Mouse (Mus musculus): ENCODE measurements around the gene Pfdn5. TPM values are rescaled to one million over a fixed set of nuclear protein-coding genes. Genes with fewer than 3 reads are reported as not detected.

Pfdn5 gene
- polyA plus RNA-seq, 1 experiment from 2014 or later = 433 TPM

DNA sequence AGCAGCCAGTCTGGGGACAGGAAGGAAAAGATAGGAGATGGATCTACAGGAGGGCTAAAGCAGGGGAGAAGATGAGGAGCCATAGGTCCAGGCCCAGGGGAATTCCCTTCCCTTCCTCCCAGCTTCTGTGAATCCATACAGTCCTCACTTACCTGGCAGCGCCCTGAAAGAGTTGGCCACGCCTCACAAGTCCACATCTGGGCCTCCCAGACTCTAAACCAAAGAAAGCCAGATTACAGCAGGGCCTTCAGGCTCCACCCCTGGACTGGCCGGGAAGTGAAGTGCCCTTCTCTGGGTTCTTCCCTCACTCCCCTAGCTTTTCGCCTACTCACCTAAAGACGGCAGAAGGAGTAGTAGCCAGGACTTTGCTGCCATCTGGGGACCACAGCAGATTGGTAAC is 13.7 kb downstream of the Pfdn5 start:
- Histone ChIP-seq H3K27ac (no peak overlapping the region), H3K4me2 (replicated peaks) (no peak overlapping the region), H3K9ac (no peak overlapping the region), H3K4me1 (no peaks in the 10 kb centered on the region), H3K27me3 (no peaks in the 10 kb centered on the region), H3K9me3 (no peaks in the 10 kb centered on the region), H3K36me3 (peaks cover 63% of the 10 kb centered on the region), H3K4me3 (no peak overlapping the region)
- 76% methylated on average over 5 of the region's 5 CpGs for WGBS
- no peak for ATAC-seq (ENCODE audit: insufficient number of reproducible peaks, insufficient read depth, low FRiP score, low TSS enrichment)

DNA sequence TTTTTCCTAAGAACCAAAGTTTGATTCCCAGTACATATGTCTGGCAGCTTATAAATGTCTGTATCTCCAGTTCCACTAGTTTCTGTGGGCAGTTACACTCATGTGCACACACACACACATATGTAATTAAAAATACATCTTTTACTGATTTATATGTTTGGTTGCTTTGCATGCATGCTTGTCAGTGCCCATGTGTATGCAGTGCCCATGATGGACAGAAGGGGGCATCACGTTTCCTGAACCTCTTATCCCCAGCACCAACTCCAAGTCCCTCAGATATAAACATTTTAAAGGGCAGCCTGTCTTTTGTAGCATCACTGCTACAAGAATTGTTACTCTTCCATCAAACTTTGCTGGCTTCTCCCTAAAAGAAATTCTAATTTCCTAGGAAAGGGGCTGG is 15.7 kb downstream of the Pfdn5 start:
- Histone ChIP-seq H3K4me3 (no peak overlapping the region), H3K4me1 (no peaks in the 10 kb centered on the region), H3K9ac (no peak overlapping the region), H3K27ac (no peak overlapping the region), H3K4me2 (replicated peaks) (no peak overlapping the region), H3K9me3 (no peaks in the 10 kb centered on the region), H3K27me3 (no peaks in the 10 kb centered on the region), H3K36me3 (peaks cover 63% of the 10 kb centered on the region)
- 8% methylated on average over 1 of the region's 1 CpGs for WGBS
- no peak for ATAC-seq (ENCODE audit: insufficient number of reproducible peaks, insufficient read depth, low FRiP score, low TSS enrichment)

DNA sequence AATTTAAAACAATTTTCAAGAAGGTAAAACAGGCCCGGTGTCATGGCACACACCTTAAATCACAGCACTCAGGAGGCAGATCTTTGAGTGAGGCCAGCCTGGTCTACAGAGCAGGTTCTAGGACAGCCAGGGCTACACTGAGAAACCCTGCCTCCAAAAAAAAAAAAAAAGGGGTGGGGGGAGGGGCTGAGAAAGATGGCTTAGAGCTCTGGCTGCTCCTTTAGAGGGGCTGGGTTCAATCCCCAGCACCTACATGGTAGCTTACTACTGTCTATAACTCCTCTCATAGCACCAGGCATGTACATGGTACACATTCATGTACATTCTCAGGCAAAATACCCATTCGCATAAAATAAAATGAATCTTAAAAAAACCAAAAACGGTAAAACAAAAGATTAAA is 18.6 kb downstream of the Pfdn5 start:
- H3K27me3 ChIP-seq = no peaks in the 10 kb centered on the region
- H3K36me3 ChIP-seq = peaks cover 40% of the 10 kb centered on the region
- H3K4me1 ChIP-seq = no peaks in the 10 kb centered on the region
- H3K27ac ChIP-seq = no peak overlapping the region
- no peak overlapping the region for H3K9ac ChIP-seq
- 93% methylated on average over 3 of the region's 3 CpGs for WGBS
- H3K4me3 ChIP-seq = no peak overlapping the region
- ATAC-seq (ENCODE audit: insufficient number of reproducible peaks, insufficient read depth, low FRiP score, low TSS enrichment) = no peak
- no peak overlapping the region for H3K4me2 ChIP-seq (replicated peaks)
- no peaks in the 10 kb centered on the region for H3K9me3 ChIP-seq

DNA sequence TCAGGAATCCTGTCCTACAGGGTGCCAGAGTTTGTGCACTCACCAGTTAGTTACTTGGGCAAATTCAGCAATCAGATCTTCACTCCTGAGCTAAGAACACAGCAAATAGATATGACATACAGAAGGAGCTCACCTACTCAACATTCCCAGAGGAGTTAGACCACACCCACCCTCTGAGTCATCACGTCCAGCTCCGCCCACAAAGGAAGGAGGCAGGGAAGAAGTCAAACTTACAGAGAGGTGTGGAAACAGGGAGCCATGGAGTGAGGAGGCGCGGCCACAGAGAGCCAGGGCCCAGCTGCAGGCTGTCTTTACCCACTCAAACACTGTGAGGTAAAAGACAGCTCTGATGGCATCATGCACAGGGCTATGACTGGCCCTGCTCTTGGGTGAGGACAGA is 20.5 kb downstream of the Pfdn5 start:
- 75% methylated on average over 4 of the region's 4 CpGs for WGBS
- ATAC-seq (ENCODE audit: insufficient number of reproducible peaks, insufficient read depth, low FRiP score, low TSS enrichment) = no peak
- H3K36me3 ChIP-seq = peaks cover 29% of the 10 kb centered on the region
- H3K27ac ChIP-seq = no peak overlapping the region
- H3K9ac ChIP-seq = no peak overlapping the region
- H3K4me3 ChIP-seq = no peak overlapping the region
- peaks cover 9% of the 10 kb centered on the region for H3K4me1 ChIP-seq
- no peaks in the 10 kb centered on the region for H3K9me3 ChIP-seq
- no peaks in the 10 kb centered on the region for H3K27me3 ChIP-seq
- H3K4me2 ChIP-seq (replicated peaks) = no peak overlapping the region

DNA sequence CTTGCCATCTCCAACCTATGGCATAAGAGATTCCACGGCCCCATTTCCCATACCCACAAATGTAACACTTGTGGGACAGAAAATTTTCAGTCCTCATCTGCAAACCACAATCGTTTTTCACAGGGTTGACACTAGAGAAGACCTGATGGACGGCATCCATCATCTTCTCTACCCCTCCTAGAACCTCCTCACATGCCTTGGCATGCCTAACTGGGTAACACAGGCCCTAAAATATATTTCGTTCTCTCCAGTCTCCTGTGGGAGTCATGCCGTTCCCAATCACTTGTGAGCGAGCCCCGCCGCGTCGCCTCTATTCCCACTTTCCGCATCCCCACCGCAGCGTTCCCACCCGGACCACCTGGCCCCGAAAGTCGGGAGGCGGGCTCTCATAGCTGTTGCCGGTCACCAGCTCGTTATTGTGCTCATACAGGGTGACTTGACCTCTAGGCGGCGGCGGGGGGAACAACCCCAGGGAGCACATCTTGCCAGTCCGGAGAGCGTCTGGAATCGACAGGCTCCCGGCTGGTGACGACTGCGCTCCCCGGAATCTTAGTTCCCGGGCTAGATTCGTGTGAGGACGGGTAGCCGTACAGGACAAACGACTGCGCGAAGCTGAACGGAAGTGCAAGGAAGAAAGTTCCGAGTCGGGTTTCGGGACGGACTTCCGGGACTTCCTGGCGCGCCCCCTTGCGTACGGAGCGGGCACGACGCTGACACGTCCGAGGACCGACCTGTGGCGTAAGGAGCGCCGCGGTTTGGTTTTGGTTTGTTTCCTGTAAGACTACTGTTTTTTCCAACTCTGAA is 24.4 kb downstream of the Pfdn5 start, which contains the start of gene Aaas:
TSS of gene Aaas (minus strand) at position 634 of the 804 bp plus-strand sequence.
- Histone ChIP-seq H3K9ac (peak within 1 kb of the TSS; percentile 76), H3K27me3 (no peaks in the 10 kb centered on the region), H3K36me3 (peaks cover 18% of the 10 kb centered on the region), H3K4me2 (replicated peaks) (peak within 1 kb of the TSS; percentile 76), H3K27ac (peak within 1 kb of the TSS; percentile 71), H3K9me3 (no peaks in the 10 kb centered on the region), H3K4me1 (peaks cover 9% of the 10 kb centered on the region), H3K4me3 (peak within 1 kb of the TSS; percentile 71)
- ATAC-seq (ENCODE audit: insufficient number of reproducible peaks, insufficient read depth, low FRiP score, low TSS enrichment) = peak; percentile 82
- under 1% methylated on average over 56 of the region's 56 CpGs for WGBS

DNA sequence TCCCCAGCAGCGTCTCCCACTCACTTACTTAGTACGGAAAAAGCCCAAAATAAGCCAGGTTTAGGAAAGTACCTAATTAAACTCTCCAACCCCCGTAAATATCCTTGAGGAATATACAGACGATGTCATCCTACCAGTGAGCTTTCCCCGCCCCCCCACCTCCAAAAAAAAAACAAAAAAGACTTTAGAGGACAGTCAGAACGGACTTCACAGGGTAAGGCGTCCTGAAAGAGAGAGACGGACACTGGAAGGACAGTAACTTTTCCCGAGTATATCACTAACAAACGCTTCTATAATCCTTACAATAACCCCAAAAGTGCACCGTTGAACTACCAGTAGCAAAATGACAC is 25.0 kb downstream of the Pfdn5 start:
- ATAC-seq (ENCODE audit: insufficient number of reproducible peaks, insufficient read depth, low FRiP score, low TSS enrichment) = no peak
- WGBS = 10% methylated on average over 11 of the region's 11 CpGs

DNA sequence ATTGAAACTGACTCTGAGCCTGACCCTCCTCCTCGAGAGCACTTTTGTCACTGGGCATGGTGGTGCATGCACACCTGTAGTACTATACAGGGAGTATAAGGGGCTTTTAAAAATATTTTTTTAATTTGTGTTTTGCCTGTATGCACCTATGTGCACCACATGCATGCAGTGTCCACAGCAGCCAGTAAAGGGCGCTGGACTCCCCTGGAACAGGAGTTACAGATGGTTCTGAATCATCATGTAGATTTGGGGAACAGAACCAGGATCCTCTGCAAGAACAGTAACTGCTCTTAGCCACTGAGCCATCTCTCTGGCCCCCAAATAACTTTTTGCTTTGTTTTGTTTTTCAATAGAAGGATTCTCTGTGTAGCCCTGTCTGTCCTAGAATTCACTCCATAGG is 26.3 kb downstream of the Pfdn5 start:
- Histone ChIP-seq H3K4me2 (replicated peaks) (no peak overlapping the region), H3K9me3 (no peaks in the 10 kb centered on the region), H3K27me3 (no peaks in the 10 kb centered on the region), H3K27ac (no peak overlapping the region), H3K4me1 (peaks cover 14% of the 10 kb centered on the region), H3K36me3 (no peaks in the 10 kb centered on the region), H3K9ac (no peak overlapping the region), H3K4me3 (no peak overlapping the region)
- WGBS = 58% methylated on average over 2 of the region's 2 CpGs
- ATAC-seq (ENCODE audit: insufficient number of reproducible peaks, insufficient read depth, low FRiP score, low TSS enrichment) = no peak

More for the DNA sequence above, 25.0 kb downstream of the Pfdn5 start:
- peak overlapping the region; percentile 71 for H3K4me3 ChIP-seq
- peak overlapping the region; percentile 47 for H3K4me2 ChIP-seq (replicated peaks)
- H3K9me3 ChIP-seq = no peaks in the 10 kb centered on the region
- peak overlapping the region; percentile 30; the same call in 1 of the 2 replicates for H3K9ac ChIP-seq
- H3K27me3 ChIP-seq = no peaks in the 10 kb centered on the region
- H3K4me1 ChIP-seq = peaks cover 10% of the 10 kb centered on the region
- peak overlapping the region; percentile 30; the same call in 1 of the 2 replicates for H3K27ac ChIP-seq
- peaks cover 12% of the 10 kb centered on the region for H3K36me3 ChIP-seq

DNA sequence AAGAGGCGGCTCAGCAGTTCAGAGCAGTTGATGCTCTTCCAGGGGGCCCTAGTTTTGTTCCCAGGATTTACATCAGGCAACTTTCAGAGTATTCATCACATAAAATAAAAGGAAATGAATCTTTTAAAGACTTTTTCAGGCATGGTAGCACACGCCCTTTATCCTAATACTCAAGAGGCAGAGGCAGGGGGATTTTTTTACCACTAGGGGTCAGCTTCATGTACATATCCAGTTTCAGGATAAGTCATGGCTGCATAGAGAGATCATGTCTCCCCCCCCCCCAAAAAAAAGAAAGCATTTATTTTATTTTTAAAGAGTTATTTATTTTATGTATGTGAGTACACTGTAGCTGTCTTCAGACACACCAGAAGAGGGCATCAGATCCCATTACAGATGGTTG is 28.1 kb downstream of the Pfdn5 start:
- H3K4me1 ChIP-seq = peaks cover 31% of the 10 kb centered on the region
- H3K9me3 ChIP-seq = no peaks in the 10 kb centered on the region
- no peaks in the 10 kb centered on the region for H3K36me3 ChIP-seq
- H3K27me3 ChIP-seq = peaks cover 12% of the 10 kb centered on the region
- 73% methylated on average over 2 of the region's 2 CpGs for WGBS
- H3K4me2 ChIP-seq (replicated peaks) = no peak overlapping the region
- ATAC-seq (ENCODE audit: insufficient number of reproducible peaks, insufficient read depth, low FRiP score, low TSS enrichment) = no peak
- no peak overlapping the region for H3K9ac ChIP-seq
- no peak overlapping the region for H3K4me3 ChIP-seq
- H3K27ac ChIP-seq = no peak overlapping the region

DNA sequence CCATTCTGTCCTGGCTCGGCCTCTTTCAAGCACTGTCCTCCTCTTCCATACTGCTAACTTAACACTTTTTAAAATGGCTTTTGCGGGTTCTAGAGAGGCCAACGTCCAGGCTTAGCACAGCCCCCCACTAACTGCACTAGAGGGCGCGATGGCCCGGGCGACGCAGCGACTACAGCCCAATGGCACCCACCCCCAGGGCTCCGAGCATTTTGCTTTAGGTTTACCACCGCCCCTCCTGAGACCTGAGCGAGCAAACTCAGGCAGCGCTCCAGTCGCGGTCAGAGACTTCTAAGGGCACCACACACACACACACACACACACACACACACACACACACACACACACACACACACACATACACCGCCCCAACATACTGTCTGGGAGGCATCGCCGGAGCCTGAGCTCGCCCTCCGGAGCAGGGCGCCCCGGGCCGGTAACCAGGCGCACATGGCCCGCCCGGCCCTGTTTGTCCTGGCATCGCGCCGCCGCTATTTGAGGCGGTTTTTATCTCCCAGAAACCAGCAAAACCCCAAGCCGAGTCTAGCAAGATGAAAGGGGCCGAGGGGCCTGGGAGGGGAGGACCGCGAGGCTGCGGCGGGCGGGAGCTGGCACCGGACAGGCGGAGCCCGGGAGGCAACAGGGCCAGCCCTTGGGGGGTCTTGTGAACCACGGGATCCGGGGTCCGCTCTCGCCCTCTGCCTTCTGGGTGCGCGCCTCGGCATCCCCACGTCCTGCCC is 29.4 kb downstream of the Pfdn5 start:
- Histone ChIP-seq H3K4me3 (peak overlapping the region; percentile 39), H3K27me3 (peaks cover 17% of the 10 kb centered on the region), H3K9me3 (no peaks in the 10 kb centered on the region), H3K4me1 (peaks cover 31% of the 10 kb centered on the region), H3K36me3 (no peaks in the 10 kb centered on the region), H3K27ac (peak overlapping the region; percentile 92), H3K9ac (peak overlapping the region; percentile 74), H3K4me2 (replicated peaks) (peak overlapping the region; percentile 71)
- peak; percentile 28 for ATAC-seq (ENCODE audit: insufficient number of reproducible peaks, insufficient read depth, low FRiP score, low TSS enrichment)
- under 1% methylated on average over 44 of the region's 49 CpGs for WGBS

DNA sequence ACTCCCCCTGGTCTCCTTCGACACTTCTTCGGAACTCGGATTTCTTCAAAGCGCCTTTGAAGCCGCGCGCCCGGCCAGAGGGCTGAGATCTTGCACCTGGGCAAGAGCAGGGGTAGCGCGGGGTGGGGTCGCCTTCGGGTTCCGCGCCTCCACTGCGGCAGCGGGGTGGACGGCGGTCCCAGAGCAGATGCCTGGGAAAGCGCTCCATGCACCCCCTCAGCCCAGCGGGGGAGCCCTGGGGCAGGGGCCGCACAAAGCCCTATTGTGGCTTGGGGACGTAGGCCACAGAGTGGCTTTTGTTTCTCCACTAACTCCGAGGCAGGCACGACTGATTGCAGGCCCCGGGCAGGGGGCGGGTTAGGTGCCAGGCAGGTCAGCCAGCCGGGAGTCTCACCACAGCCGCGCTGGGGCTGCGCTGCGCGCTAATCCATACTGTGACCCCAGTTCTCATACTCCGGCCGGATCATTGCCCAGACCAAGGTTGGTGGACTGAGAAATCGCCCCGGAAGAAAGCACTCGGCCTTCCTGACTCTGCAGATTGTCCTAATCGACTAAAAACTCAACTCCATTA is 30.0 kb downstream of the Pfdn5 start:
- H3K27ac ChIP-seq = peak overlapping the region; percentile 92
- no peaks in the 10 kb centered on the region for H3K9me3 ChIP-seq
- H3K4me1 ChIP-seq = peaks cover 31% of the 10 kb centered on the region
- H3K4me3 ChIP-seq = peak overlapping the region; percentile 39
- peaks cover 17% of the 10 kb centered on the region for H3K27me3 ChIP-seq
- H3K4me2 ChIP-seq (replicated peaks) = peak overlapping the region; percentile 71
- ATAC-seq (ENCODE audit: insufficient number of reproducible peaks, insufficient read depth, low FRiP score, low TSS enrichment) = peak; percentile 49; the same call in 1 of the 2 replicates
- peak overlapping the region; percentile 74 for H3K9ac ChIP-seq
- H3K36me3 ChIP-seq = no peaks in the 10 kb centered on the region
- 2% methylated on average over 38 of the region's 38 CpGs for WGBS

DNA sequence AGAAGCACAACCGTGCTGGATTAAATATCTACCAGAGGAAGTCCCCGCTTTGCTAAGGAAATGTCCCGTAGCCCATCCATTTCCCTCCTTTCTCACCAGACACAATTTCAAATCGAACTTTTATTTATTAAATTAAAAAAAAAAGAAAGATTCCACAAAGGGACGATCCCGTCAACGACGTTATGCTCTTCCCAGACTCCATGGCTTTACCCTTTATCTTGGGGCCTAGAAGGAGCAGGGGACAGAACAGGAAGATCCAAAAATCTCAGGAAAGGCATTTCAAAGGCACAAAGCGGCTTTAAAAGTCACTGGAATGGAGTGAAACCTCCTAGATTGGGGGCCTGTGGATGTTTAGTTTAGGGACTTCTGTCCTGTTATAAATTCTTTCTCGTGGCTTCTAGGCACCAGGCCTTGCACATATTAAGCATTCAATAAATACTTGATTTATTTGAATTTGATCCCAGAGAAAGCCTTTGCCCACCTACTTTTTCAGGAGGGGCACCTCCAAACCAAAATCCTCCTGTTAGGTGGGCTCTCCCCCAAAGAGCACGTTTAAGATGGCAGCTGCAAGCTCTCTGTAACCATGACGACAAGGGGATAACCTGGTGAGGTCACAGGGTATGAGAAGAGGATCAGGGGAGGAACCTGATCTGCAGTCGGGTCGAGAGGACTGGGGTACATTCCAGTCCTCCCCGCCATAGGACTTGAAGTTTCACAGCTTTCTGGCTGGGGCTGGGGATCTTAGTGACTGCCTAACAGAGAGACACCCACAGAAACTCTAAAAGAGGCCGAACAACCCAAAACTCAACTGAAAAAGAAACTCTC is 30.8 kb downstream of the Pfdn5 start:
- H3K9ac ChIP-seq = peak overlapping the region; percentile 74; the same call in 1 of the 2 replicates
- peak overlapping the region; percentile 71 for H3K4me2 ChIP-seq (replicated peaks)
- H3K27ac ChIP-seq = peak overlapping the region; percentile 92
- no peak overlapping the region; the same call in 1 of the 2 replicates for H3K4me3 ChIP-seq
- WGBS = 20% methylated on average over 16 of the region's 16 CpGs
- H3K4me1 ChIP-seq = peaks cover 28% of the 10 kb centered on the region
- peaks cover 17% of the 10 kb centered on the region for H3K27me3 ChIP-seq
- ATAC-seq (ENCODE audit: insufficient number of reproducible peaks, insufficient read depth, low FRiP score, low TSS enrichment) = no peak
- no peaks in the 10 kb centered on the region for H3K9me3 ChIP-seq
- no peaks in the 10 kb centered on the region for H3K36me3 ChIP-seq
